Mouse (Mus musculus) CH12.LX (cell line): ENCODE data around the gene Lrtm2. TPM values are rescaled to one million over a fixed set of nuclear protein-coding genes. Genes with fewer than 3 reads are reported as not detected.

Source experiments
- DNase-seq: peaks from one replicate; pipeline ENCODE4 v3.0.0-alpha.2; 2013; ENCODE audit errors: extremely low read depth
- H3K27ac ChIP-seq: 2 replicates; pipeline ENCODE4 v1.5.1; 2012; ENCODE audit warnings: low read depth, mild to moderate bottlenecking, control low read depth, moderate library complexity; ENCODE audit not compliant: insufficient read depth
- H3K27me3 ChIP-seq: replicated peaks from 2 replicates; pipeline ENCODE3; 2012; ENCODE audit warnings: inconsistent platforms
- H3K36me3 ChIP-seq, 2 experiments: replicated peaks in 1 of 2; 2 replicates each; pipeline versions ENCODE3 to v1.6.1; 2012; ENCODE audit warnings: inconsistent platforms in 1 of 2, low read length in 1 of 2, mild to moderate bottlenecking in 1 of 2, mixed read lengths in 1 of 2, moderate library complexity in 1 of 2; ENCODE audit not compliant: control insufficient read depth in 1 of 2, insufficient read depth in 1 of 2
- H3K4me1 ChIP-seq, 2 experiments: 2 replicates each; pipeline ENCODE4 v1.6.1; 2012; ENCODE audit warnings: inconsistent platforms in 1 of 2, moderate library complexity in 1 of 2; ENCODE audit not compliant: insufficient read depth in 2 of 2, control insufficient read depth in 1 of 2
- H3K4me2 ChIP-seq: 2 replicates; pipeline ENCODE4 v1.6.1; 2012; ENCODE audit warnings: low read depth, mild to moderate bottlenecking, control low read depth; ENCODE audit not compliant: poor library complexity, insufficient read depth, severe bottlenecking
- H3K4me3 ChIP-seq, 3 experiments: fragments of 150-350 bp in 1 of 3; sonication (generic) in 1 of 3; replicated peaks in 1 of 3; 2 replicates each; pipeline versions ENCODE3 to v1.5.1; 2011 to 2012; ENCODE audit warnings: low read depth in 2 of 3, low read length in 2 of 3, mild to moderate bottlenecking in 2 of 3, moderate library complexity in 2 of 3, control low read depth in 1 of 3, improper control_type of control experiment in 1 of 3, inconsistent platforms in 1 of 3, mixed read lengths in 1 of 3; ENCODE audit not compliant: poor library complexity in 1 of 3
- H3K79me2 ChIP-seq: replicated peaks from 2 replicates; pipeline ENCODE4 v1.6.1; 2012; ENCODE audit warnings: mild to moderate bottlenecking, moderate library complexity; ENCODE audit not compliant: control insufficient read depth, poor library complexity, insufficient read depth, severe bottlenecking; ENCODE audit errors: extremely low read depth
- H3K9ac ChIP-seq: 2 replicates; pipeline ENCODE4 v1.6.1; 2012; ENCODE audit warnings: low read depth, mild to moderate bottlenecking, control low read depth, moderate library complexity; ENCODE audit not compliant: insufficient read depth
- H3K9me3 ChIP-seq: replicated peaks from 2 replicates; pipeline ENCODE3; 2012; ENCODE audit warnings: low read length, inconsistent platforms, mixed read lengths
- BHLHE40 ChIP-seq: IDR thresholded peaks from 2 replicates; pipeline ENCODE4 v1.6.1; 2011; ENCODE audit warnings: mild to moderate bottlenecking, low read depth, low read length, improper control_type of control experiment
- CHD2 ChIP-seq: IDR thresholded peaks from 2 replicates; pipeline ENCODE4 v1.6.1; 2011; ENCODE audit warnings: low read length, improper control_type of control experiment
- CTCF ChIP-seq, 2 experiments: IDR thresholded peaks in 1 of 2; conservative IDR thresholded peaks in 1 of 2; 2 replicates each; pipeline ENCODE4 v1.5.1; 2011 to 2012; ENCODE audit warnings: low read depth in 2 of 2, low read length in 2 of 2, improper control_type of control experiment in 1 of 2, inconsistent platforms in 1 of 2, mild to moderate bottlenecking in 1 of 2, moderate library complexity in 1 of 2
- E2F4 ChIP-seq: IDR thresholded peaks from 2 replicates; pipeline ENCODE4 v1.6.1; 2011; ENCODE audit warnings: low read depth, low read length, improper control_type of control experiment; ENCODE audit not compliant: insufficient replicate concordance
- MAFK ChIP-seq: IDR thresholded peaks from 2 replicates; pipeline ENCODE4 v1.6.1; 2011; ENCODE audit warnings: low read length, improper control_type of control experiment; ENCODE audit not compliant: insufficient replicate concordance
- MAZ ChIP-seq: IDR thresholded peaks from 2 replicates; pipeline ENCODE4 v1.6.1; 2012; ENCODE audit warnings: low read depth, mild to moderate bottlenecking, inconsistent platforms, low read length, improper control_type of control experiment, moderate library complexity
- MXI1 ChIP-seq: IDR thresholded peaks from 2 replicates; pipeline ENCODE4 v1.6.1; 2011; ENCODE audit warnings: mild to moderate bottlenecking, low read depth, low read length, improper control_type of control experiment
- MYC ChIP-seq: IDR thresholded peaks from 2 replicates; pipeline ENCODE4 v1.6.1; 2011; ENCODE audit warnings: low read depth, mild to moderate bottlenecking, improper control_type of control experiment, low read length
- NRF1 ChIP-seq: IDR thresholded peaks from 2 replicates; pipeline ENCODE4 v1.6.1; 2014; ENCODE audit warnings: low read depth, mild to moderate bottlenecking, inconsistent platforms, low read length, improper control_type of control experiment, moderate library complexity
- POLR2AphosphoS2 ChIP-seq: IDR thresholded peaks from 2 replicates; pipeline ENCODE4 v1.6.1; 2011; ENCODE audit warnings: low read depth, low read length, improper control_type of control experiment
- RCOR1 ChIP-seq: conservative IDR thresholded peaks from 2 replicates; pipeline ENCODE4 v1.6.1; 2012; ENCODE audit warnings: low read depth, mild to moderate bottlenecking, inconsistent platforms, low read length, improper control_type of control experiment
- SIN3A ChIP-seq: IDR thresholded peaks from 2 replicates; pipeline ENCODE4 v1.6.1; 2012; ENCODE audit warnings: low read length, improper control_type of control experiment, inconsistent platforms
- SMC3 ChIP-seq: IDR thresholded peaks from 2 replicates; pipeline ENCODE4 v1.6.1; 2011; ENCODE audit warnings: low read depth, low read length, improper control_type of control experiment
- TBP ChIP-seq: conservative IDR thresholded peaks from 2 replicates; pipeline ENCODE4 v1.6.1; 2011; ENCODE audit warnings: low read depth, low read length, improper control_type of control experiment
- UBTF ChIP-seq: IDR thresholded peaks from 2 replicates; pipeline ENCODE4 v1.6.1; 2012; ENCODE audit warnings: low read depth, mild to moderate bottlenecking, inconsistent platforms, low read length, improper control_type of control experiment, moderate library complexity
- USF1 ChIP-seq: IDR thresholded peaks from 2 replicates; pipeline ENCODE4 v1.6.1; 2014; ENCODE audit warnings: low read depth, mild to moderate bottlenecking, inconsistent platforms, low read length, improper control_type of control experiment
- USF2 ChIP-seq: conservative IDR thresholded peaks from 2 replicates; pipeline ENCODE4 v1.6.1; 2011; ENCODE audit warnings: low read depth, low read length, improper control_type of control experiment
- ZKSCAN1 ChIP-seq: IDR thresholded peaks from 2 replicates; pipeline ENCODE4 v1.6.1; 2012; ENCODE audit warnings: low read depth, inconsistent platforms, low read length, improper control_type of control experiment, borderline replicate concordance
- ZMIZ1 ChIP-seq: IDR thresholded peaks from 2 replicates; pipeline ENCODE4 v1.6.1; 2012; ENCODE audit warnings: low read depth, mild to moderate bottlenecking, inconsistent platforms, low read length, improper control_type of control experiment
- dilution Hi-C: fragments of 300-500 bp; cut with MboI; formaldehyde crosslinking; loops from 2 replicates; pipeline ENCODE4 v1.14.3; 2020; ENCODE audit warnings: low sequenced_read_pairs; ENCODE audit not compliant: extremely low pct_unique_long_range_greater_than_20kb, extremely low pct_ligation_motif_present
- in situ Hi-C: fragments of 300-500 bp; cut with MboI; formaldehyde crosslinking; loops from 3 replicates; pipeline ENCODE4 v1.14.3; 2019; ENCODE audit warnings: low sequenced_read_pairs, low pct_ligation_motif_present, low pct_unique_long_range_greater_than_20kb, mixed read lengths
- polyA plus RNA-seq: library from polyadenylated mRNA; unstranded; fragments of >175 nt; gene quantifications from 2 replicates; pipeline ENCODE4 v1.2.1, GENCODE M21; 2012; ENCODE audit warnings: low read depth; ENCODE audit not compliant: insufficient read length
- total RNA-seq, 2 experiments: library from RNA; depleted of rRNA; stranded (reverse); fragments of 300-350 nt in 1 of 2; fragments of >200 nt in 1 of 2; gene quantifications; 2 replicates each; pipeline ENCODE4 v1.2.3; 2012 to 2014

Lrtm2 gene
- total and polyA plus RNA-seq, 3 experiments = not detected

DNA sequence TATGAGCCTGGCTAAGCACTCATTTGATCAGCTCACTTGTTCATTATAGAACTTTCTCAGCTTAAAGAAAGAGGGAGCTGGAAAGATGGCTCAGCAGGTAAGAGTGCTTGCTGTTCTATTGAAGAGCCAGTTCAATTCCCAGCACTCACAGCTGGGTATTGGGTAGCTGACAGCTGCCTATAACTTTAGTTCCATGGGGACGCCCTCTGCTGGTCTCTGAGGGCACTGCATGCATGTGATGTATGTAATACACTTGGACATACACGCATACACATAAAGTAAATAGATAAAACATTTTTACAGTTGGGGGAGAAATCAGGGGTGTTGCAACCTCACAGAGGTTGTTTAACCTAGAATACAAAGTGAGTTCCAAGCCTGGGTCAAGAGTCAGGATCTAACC lies 11.2 kb downstream of the Lrtm2 start:
- DNase-seq = no peak
- in situ Hi-C loops = no loop called here
- dilution Hi-C loops = no loop called here

DNA sequence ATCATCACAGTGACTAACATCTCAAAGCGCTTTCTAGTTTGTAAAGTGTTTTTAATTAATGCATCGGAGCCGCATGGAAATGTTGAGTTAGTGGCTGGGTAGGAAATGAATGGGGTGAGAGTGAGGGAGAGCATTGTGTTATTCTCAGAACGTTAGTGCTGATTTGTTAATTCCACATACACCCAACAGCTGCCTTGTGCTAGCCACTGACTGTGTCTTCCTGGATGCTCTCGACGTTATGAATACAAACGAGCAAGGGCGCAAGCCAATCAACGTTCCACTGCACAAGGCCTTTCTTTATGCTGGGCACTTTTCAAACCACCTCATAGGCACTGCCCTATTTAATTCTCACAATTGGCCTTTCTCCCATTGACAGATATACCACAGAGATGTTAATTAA lies 11.8 kb downstream of the Lrtm2 start:
- Histone ChIP-seq H3K4me2 (no peak overlapping the region), H3K79me2 (no peaks in the 10 kb centered on the region), H3K36me3 (no peaks in the 10 kb centered on the region), H3K9ac (no peak overlapping the region), H3K27ac (no peak overlapping the region), H3K27me3 (peaks cover 97% of the 10 kb centered on the region), H3K4me3 (no peak overlapping the region), H3K4me1 (no peaks in the 10 kb centered on the region), H3K9me3 (peaks cover 7% of the 10 kb centered on the region)
- DNase-seq = no peak
- no peak for TF ChIP-seq RCOR1
- TF ChIP-seq CHD2 = no peak
- dilution Hi-C loops = no loop called here
- in situ Hi-C loops = no loop called here

More for the DNA sequence above, 11.2 kb downstream of the Lrtm2 start:
- Histone ChIP-seq H3K9ac (no peak overlapping the region), H3K4me3 (no peak overlapping the region), H3K27me3 (peaks cover 98% of the 10 kb centered on the region), H3K4me2 (no peak overlapping the region), H3K36me3 (no peaks in the 10 kb centered on the region), H3K79me2 (no peaks in the 10 kb centered on the region), H3K9me3 (peaks cover 7% of the 10 kb centered on the region), H3K27ac (no peak overlapping the region), H3K4me1 (no peaks in the 10 kb centered on the region)
- TF ChIP-seq NRF1 = no peak
- TF ChIP-seq MYC = no peak
- no peak for TF ChIP-seq ZMIZ1
- TF ChIP-seq CTCF (conservative IDR thresholded peaks at IDR 0.05 in 1 of 2, IDR thresholded peaks at IDR 0.05 in 1 of 2; ENCODE audit: low read depth in 2 of 2, low read length in 2 of 2) = peak in 1 of 2 experiments; percentile 23; a peak in 2 of 4 replicates

DNA sequence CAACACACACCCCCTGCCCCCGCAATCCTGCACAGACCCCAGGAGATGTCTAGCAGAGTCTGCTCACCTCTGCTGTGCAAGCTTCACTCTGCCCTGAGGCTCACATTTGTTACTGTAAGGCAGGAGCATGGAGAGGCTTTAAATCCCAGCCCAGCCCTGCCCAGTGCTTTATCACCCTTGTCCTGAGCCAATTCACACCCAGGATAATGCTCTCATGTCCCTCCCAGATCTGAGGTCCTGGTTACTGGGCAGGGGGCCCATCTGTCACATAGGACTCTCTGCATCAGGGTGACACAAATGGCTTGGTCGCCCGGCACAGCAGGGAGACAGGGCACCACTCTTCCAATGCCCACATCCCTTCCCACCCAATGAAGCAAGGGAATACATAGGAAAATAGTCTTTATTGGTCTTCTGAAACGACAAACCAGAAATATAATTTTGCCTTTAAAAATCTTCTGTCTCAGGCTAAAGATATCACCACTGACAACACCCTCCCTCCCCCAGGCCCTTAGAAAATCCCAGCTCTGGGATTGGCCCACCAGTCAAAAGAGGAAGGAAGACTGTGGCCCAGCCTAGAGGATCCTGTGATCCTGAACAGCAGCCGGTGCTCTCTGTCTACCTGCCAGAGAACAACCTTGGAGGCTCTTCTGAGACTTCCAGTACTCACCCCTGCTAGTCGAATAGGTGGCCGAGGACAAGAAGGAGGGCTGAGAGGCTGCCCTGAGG lies 15.7 kb downstream of the Lrtm2 start:
- Histone ChIP-seq H3K36me3 (no peaks in the 10 kb centered on the region), H3K27me3 (peaks cover 96% of the 10 kb centered on the region), H3K4me1 (0 out of 4 replicates have a peak, but pooled peaks cover 0 to 2% of the 10 kb centered on the region in 2 experiments), H3K4me2 (no peak overlapping the region), H3K9me3 (peaks cover 7% of the 10 kb centered on the region), H3K27ac (no peak overlapping the region), H3K79me2 (no peaks in the 10 kb centered on the region), H3K4me3 (no peak overlapping the region), H3K9ac (no peak overlapping the region)
- dilution Hi-C loops (no loop called here), in situ Hi-C loops (no loop called here)
- no peak for DNase-seq
- no peak for TF ChIP-seq CTCF (conservative IDR thresholded peaks at IDR 0.05 in 1 of 2, IDR thresholded peaks at IDR 0.05 in 1 of 2; ENCODE audit: low read depth in 2 of 2, low read length in 2 of 2)
- no peak for TF ChIP-seq ZKSCAN1
- no peak for TF ChIP-seq TBP
- TF ChIP-seq RCOR1 = no peak
- TF ChIP-seq MAZ = no peak
- no peak for TF ChIP-seq POLR2AphosphoS2
- TF ChIP-seq USF1 = no peak
- TF ChIP-seq USF2 = no peak
- no peak for TF ChIP-seq UBTF
- no peak for TF ChIP-seq MAFK
- TF ChIP-seq MXI1 = no peak
- TF ChIP-seq E2F4 = no peak
- no peak for TF ChIP-seq BHLHE40
- TF ChIP-seq SIN3A = no peak
- no peak for TF ChIP-seq SMC3
